Mouse (Mus musculus) neural tube, embryonic 14.5 days (tissue): ENCODE results near the gene 4933415F23Rik. TPM values are rescaled to one million over a fixed set of nuclear protein-coding genes. Genes with fewer than 3 reads are reported as not detected.

ENCODE experiments used
- ATAC-seq: fragments of 200-750 bp; cut with Nextera tagmentation; 2 replicates; pipeline ENCODE4 v1.8.0; 2017; ENCODE audit warnings: low read depth, mild to moderate bottlenecking, moderate TSS enrichment, moderate library complexity
- H3K27ac ChIP-seq: fragments of 300-500 bp; sonication (generic); 2 replicates; pipeline ENCODE4 v1.5.1; 2014; ENCODE audit warnings: low read depth, mild to moderate bottlenecking, control low read depth, low read length, moderate library complexity, mixed read lengths
- H3K27me3 ChIP-seq: fragments of 300-500 bp; sonication (generic); 2 replicates; pipeline ENCODE4 v1.6.1; 2014; ENCODE audit warnings: low read length; ENCODE audit not compliant: control insufficient read depth, insufficient read depth
- H3K36me3 ChIP-seq: fragments of 300-500 bp; sonication (generic); 2 replicates; pipeline ENCODE4 v1.6.1; 2014; ENCODE audit warnings: low read length, mixed read lengths; ENCODE audit not compliant: control insufficient read depth, insufficient read depth
- H3K4me1 ChIP-seq: fragments of 300-500 bp; sonication (generic); 2 replicates; pipeline ENCODE4 v1.6.1; 2014; ENCODE audit warnings: low read length; ENCODE audit not compliant: control insufficient read depth, insufficient read depth
- H3K4me2 ChIP-seq: fragments of 300-500 bp; sonication (generic); 2 replicates; pipeline ENCODE4 v1.6.1; 2014; ENCODE audit warnings: mild to moderate bottlenecking, low read depth, low read length, control low read depth
- H3K4me3 ChIP-seq: fragments of 300-500 bp; sonication (generic); 2 replicates; pipeline ENCODE4 v1.5.1; 2014; ENCODE audit warnings: low read depth, low read length, control low read depth, mixed read lengths
- H3K9ac ChIP-seq: fragments of 300-500 bp; sonication (generic); replicated peaks from 2 replicates; pipeline ENCODE4 v1.6.1; 2014; ENCODE audit warnings: low read depth, mild to moderate bottlenecking, control low read depth, low read length, mixed read lengths
- H3K9me3 ChIP-seq: fragments of 300-500 bp; sonication (generic); 2 replicates; pipeline ENCODE4 v1.6.1; 2016; ENCODE audit warnings: low read length; ENCODE audit not compliant: control insufficient read depth
- WGBS: fragments of 180-500 bp; shearing (Covaris S2); extraction: QIAGEN DNeasy Blood & Tissue Kit; methylation state at CpG from one replicate; pipeline ENCODE4 v1.1.7; 2014; 5-methylcytosine and 5-hydroxymethylcytosine counted together
- polyA plus RNA-seq: library from polyadenylated mRNA; unstranded; fragments of >200 nt; fragmentation: Nextera tagmentation; extraction: Ambion mirVana; gene quantifications from 2 replicates; pipeline ENCODE4 v1.2.1, GENCODE M21; 2014

4933415F23Rik gene
- polyA plus RNA-seq, 1 experiment from 2014 or later = not detected

DNA sequence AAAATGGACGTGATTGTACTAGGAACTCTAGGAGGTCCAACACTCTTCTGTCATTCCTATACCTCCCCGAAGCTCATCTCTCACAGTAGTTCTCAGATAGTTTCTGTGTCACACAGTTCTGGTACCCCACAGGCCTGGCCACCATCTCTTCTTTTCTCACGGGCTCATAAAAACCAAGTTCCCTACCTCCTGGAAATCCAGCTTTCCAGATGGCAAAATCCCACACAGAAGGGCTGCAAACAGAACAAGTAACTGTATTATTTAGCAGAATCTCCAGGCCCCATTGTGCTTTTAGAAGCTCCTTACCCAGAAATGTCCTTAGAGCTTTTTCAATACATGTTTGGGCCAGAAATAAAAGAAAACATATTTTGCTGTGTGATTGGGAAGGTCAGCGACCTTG is 828 bp upstream of the 4933415F23Rik start:
- Histone ChIP-seq H3K4me3 (no peak overlapping the region), H3K9me3 (no peaks in the 10 kb centered on the region), H3K27me3 (no peaks in the 10 kb centered on the region), H3K27ac (no peak overlapping the region), H3K9ac (no peak overlapping the region), H3K4me1 (no peaks in the 10 kb centered on the region), H3K36me3 (no peaks in the 10 kb centered on the region), H3K4me2 (no peak overlapping the region)
- 74% methylated on average over 4 of the region's 4 CpGs for WGBS
- no peak for ATAC-seq

DNA sequence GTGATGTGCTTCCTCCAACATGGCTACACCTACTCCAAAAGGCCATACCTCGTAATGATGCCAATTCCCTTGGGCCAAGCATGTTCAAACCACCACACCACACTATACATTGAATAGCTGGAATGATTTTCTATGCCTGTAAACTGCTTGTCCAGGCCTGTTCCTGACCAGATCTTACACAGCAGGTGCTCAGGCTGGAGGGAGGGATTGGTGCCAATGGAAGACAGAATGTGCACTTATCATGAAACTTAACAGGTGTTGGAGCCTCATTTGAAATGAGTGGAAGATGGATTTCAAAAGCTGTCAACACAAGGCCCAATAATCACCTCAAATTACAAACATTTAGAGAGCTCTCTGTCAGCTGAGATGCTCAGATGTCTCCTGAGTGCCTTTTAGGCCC is 2.3 kb downstream of the 4933415F23Rik start:
- Histone ChIP-seq H3K27ac (no peak overlapping the region), H3K4me3 (no peak overlapping the region), H3K4me1 (no peaks in the 10 kb centered on the region), H3K27me3 (no peaks in the 10 kb centered on the region), H3K4me2 (no peak overlapping the region), H3K9me3 (no peaks in the 10 kb centered on the region), H3K9ac (no peak overlapping the region), H3K36me3 (no peaks in the 10 kb centered on the region)
- 84% methylated on average over 1 of the region's 1 CpGs for WGBS
- no peak for ATAC-seq

DNA sequence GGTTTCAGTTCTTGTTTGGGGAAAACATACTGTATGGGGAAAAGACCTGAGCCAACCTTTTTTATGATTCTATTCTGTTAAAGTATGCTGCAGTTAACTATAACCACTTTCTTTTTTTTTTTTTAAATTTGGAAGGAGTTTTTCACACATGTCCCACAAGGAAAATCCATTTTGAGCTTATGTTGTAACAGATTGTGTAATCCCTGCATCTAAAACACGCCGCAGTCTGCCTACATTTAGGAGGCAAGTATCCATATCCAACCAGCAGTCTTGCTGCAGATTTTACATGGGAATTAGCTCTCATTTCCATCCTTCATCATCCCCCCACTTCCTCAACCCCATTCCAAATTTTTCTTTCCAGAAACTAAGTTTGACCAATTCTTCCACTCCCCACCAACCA is 3.6 kb downstream of the 4933415F23Rik start:
- WGBS = 95% methylated on average over 2 of the region's 2 CpGs
- Histone ChIP-seq H3K4me2 (no peak overlapping the region), H3K4me3 (no peak overlapping the region), H3K27me3 (no peaks in the 10 kb centered on the region), H3K9me3 (no peaks in the 10 kb centered on the region), H3K9ac (no peak overlapping the region), H3K27ac (no peak overlapping the region), H3K4me1 (no peaks in the 10 kb centered on the region), H3K36me3 (no peaks in the 10 kb centered on the region)
- ATAC-seq = no peak

DNA sequence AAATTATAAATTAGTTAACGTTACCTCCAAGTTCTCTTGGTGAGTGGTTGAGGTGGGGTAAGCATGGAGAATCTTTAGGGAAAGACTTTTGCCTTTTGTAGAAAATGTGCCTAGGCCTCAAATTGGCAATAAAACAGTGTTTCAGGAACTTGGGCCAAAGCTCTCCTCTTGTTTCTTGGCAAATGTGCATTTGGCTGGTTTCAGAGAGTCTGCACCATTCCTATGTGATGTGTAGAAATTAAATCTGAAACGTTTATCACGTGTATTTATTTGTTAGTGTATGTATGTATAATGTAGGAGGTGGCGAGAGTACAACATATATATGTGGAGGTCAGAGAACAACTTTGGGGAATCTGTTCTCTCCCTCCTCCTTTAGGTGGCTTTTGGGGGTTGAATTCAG is 4.1 kb downstream of the 4933415F23Rik start:
- no peaks in the 10 kb centered on the region for H3K27me3 ChIP-seq
- no peak for ATAC-seq
- no peak overlapping the region for H3K4me3 ChIP-seq
- no peaks in the 10 kb centered on the region for H3K9me3 ChIP-seq
- H3K4me2 ChIP-seq = no peak overlapping the region
- no peak overlapping the region for H3K9ac ChIP-seq
- 80% methylated on average over 4 of the region's 4 CpGs for WGBS
- H3K4me1 ChIP-seq = no peaks in the 10 kb centered on the region
- no peaks in the 10 kb centered on the region for H3K36me3 ChIP-seq
- no peak overlapping the region for H3K27ac ChIP-seq

- no peaks in the 10 kb centered on the region for H3K4me1 ChIP-seq
- H3K9me3 ChIP-seq = no peaks in the 10 kb centered on the region
- ATAC-seq = no peak
- no peaks in the 10 kb centered on the region for H3K27me3 ChIP-seq
- H3K9ac ChIP-seq = no peak overlapping the region
- no peak overlapping the region for H3K4me2 ChIP-seq
- WGBS = 80% methylated on average over 5 of the region's 5 CpGs
- no peak overlapping the region for H3K4me3 ChIP-seq
- H3K36me3 ChIP-seq = no peaks in the 10 kb centered on the region
- H3K27ac ChIP-seq = no peak overlapping the region
Measured at GRCm38 (mm10) chr1:23067715-23068114, 34.3 kb downstream of the 4933415F23Rik start.

GRCm38 (mm10) chr1:23064717-23065475 is 37.2 kb downstream of the 4933415F23Rik start:
- Histone ChIP-seq H3K27me3 (no peaks in the 10 kb centered on the region), H3K4me2 (no peak overlapping the region), H3K27ac (no peak overlapping the region), H3K36me3 (no peaks in the 10 kb centered on the region), H3K4me1 (no peaks in the 10 kb centered on the region), H3K9me3 (no peaks in the 10 kb centered on the region), H3K4me3 (no peak overlapping the region), H3K9ac (no peak overlapping the region)
- 70% methylated on average over 4 of the region's 4 CpGs for WGBS
- ATAC-seq = no peak

- Histone ChIP-seq H3K27ac (no peak overlapping the region), H3K4me1 (no peaks in the 10 kb centered on the region), H3K9ac (no peak overlapping the region), H3K4me2 (no peak overlapping the region), H3K27me3 (no peaks in the 10 kb centered on the region), H3K36me3 (no peaks in the 10 kb centered on the region), H3K4me3 (no peak overlapping the region), H3K9me3 (no peaks in the 10 kb centered on the region)
- WGBS = 81% methylated on average over 2 of the region's 2 CpGs
- no peak for ATAC-seq
Measured at GRCm38 (mm10) chr1:23063946-23064345, 38.1 kb downstream of the 4933415F23Rik start.

- 29% methylated on average over 14 of the region's 14 CpGs for WGBS
- Histone ChIP-seq H3K4me1 (no peaks in the 10 kb centered on the region), H3K27ac (no peak overlapping the region), H3K4me3 (no peak overlapping the region), H3K4me2 (no peak overlapping the region), H3K36me3 (no peaks in the 10 kb centered on the region), H3K9ac (no peak overlapping the region), H3K27me3 (no peaks in the 10 kb centered on the region), H3K9me3 (no peaks in the 10 kb centered on the region)
- ATAC-seq = peak; percentile 94
Measured at GRCm38 (mm10) chr1:23061614-23062373, 40.3 kb downstream of the 4933415F23Rik start.

DNA sequence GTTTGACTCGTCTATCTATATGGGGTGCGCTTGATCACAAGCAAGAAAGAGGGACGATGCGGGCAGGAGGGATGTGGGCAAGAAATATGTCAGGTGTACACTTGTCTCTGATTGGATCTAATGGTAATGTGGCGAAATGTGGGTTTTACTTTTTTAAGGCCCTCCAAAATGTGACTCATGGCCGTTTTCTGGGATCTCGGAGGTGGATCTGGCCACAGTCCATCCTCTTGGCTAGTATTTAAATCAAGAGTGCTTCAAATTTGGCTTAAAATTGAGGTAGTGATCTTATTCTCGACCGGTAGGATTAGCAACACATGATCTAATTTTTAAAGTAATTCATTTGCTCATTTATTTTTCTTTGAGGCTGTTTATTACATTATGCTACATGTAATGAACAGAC is 42.0 kb downstream of the 4933415F23Rik start:
- no peaks in the 10 kb centered on the region for H3K36me3 ChIP-seq
- H3K4me2 ChIP-seq = no peak overlapping the region
- H3K27me3 ChIP-seq = no peaks in the 10 kb centered on the region
- H3K9me3 ChIP-seq = no peaks in the 10 kb centered on the region
- H3K4me3 ChIP-seq = no peak overlapping the region
- H3K4me1 ChIP-seq = no peaks in the 10 kb centered on the region
- H3K9ac ChIP-seq = no peak overlapping the region
- ATAC-seq = no peak
- WGBS = 95% methylated on average over 9 of the region's 9 CpGs
- no peak overlapping the region for H3K27ac ChIP-seq
